Mouse (Mus musculus) urinary bladder, postnatal 14 days (tissue): ENCODE measurements around the gene Cd59b.

Experiments
- DNase-seq: peaks from one replicate; pipeline ENCODE4 v3.0.0; 2021; ENCODE audit warnings: low spot score

Cd59b gene

GRCm38 (mm10) chr2:104119097-104119496, 49.4 kb downstream of the Cd59b start:
- DNase-seq: no peak

GRCm38 (mm10) chr2:104120312-104120711, 50.7 kb downstream of the Cd59b start:
- DNase-seq: no peak

GRCm38 (mm10) chr2:104121681-104122504, 52.2 kb downstream of the Cd59b start:
- no peak for DNase-seq

GRCm38 (mm10) chr2:104122505-104123378, 53.1 kb downstream of the Cd59b start, which contains the start of gene A930018P22Rik:
A930018P22Rik (plus strand) TSS chr2:104122769.
- DNase-seq: peak; percentile 90

GRCm38 (mm10) chr2:104123540-104123939, 53.9 kb downstream of the Cd59b start:
- no peak for DNase-seq

GRCm38 (mm10) chr2:104124071-104124470, 54.4 kb downstream of the Cd59b start:
- DNase-seq: no peak

GRCm38 (mm10) chr2:104128803-104129531, 59.3 kb downstream of the Cd59b start:
- DNase-seq: no peak

GRCm38 (mm10) chr2:104130165-104130564, 60.5 kb downstream of the Cd59b start:
- DNase-seq: no peak

- DNase-seq: peak; percentile 46
These were observed 61.3 kb downstream of the Cd59b start for GRCm38 (mm10) chr2:104130969-104131368.

GRCm38 (mm10) chr2:104132266-104132859, 62.7 kb downstream of the Cd59b start:
- DNase-seq: no peak

GRCm38 (mm10) chr2:104133042-104133810, 63.6 kb downstream of the Cd59b start:
- DNase-seq: no peak

GRCm38 (mm10) chr2:104134150-104135056, 64.8 kb downstream of the Cd59b start:
- peak; percentile 63 for DNase-seq

- no peak for DNase-seq
These were observed 66.3 kb downstream of the Cd59b start for GRCm38 (mm10) chr2:104135920-104136319.
